Mouse (Mus musculus): ENCODE data around the gene Muc13. TPM values are rescaled to one million over a fixed set of nuclear protein-coding genes. Genes with fewer than 3 reads are reported as not detected.
A peak's percentile ranks its signal among the peaks of the same experiment; 100 is the strongest.

Gene Muc13
- total and polyA plus RNA-seq, 3 experiments: 0.33 TPM; not detected in 2

GRCm38 (mm10) chr16:33824603-33825002 is 30.8 kb downstream of the Muc13 start:
- H3K36me3 ChIP-seq (ENCODE audit: control insufficient read depth, insufficient read depth, low read length): no peaks in the 10 kb centered on the region
- no peak for DNase-seq
- no peak overlapping the region for H3K9ac ChIP-seq (ENCODE audit: low read depth, low read length)
- H3K27me3 ChIP-seq (ENCODE audit: control insufficient read depth, insufficient read depth, low read length): no peaks in the 10 kb centered on the region
- H3K4me3 ChIP-seq: no peak overlapping the region
- peaks cover 2% of the 10 kb centered on the region; the same call in 1 of the 2 replicates for H3K4me1 ChIP-seq (ENCODE audit: control insufficient read depth, insufficient read depth, low read length)
- H3K27ac ChIP-seq: no peak overlapping the region
- intact Hi-C loops (cut with DNase I): loop anchor here (5.0 kb wide), 1 partner anchor 288 kb away; no protein-coding TSS in a partner anchor
- no peak for TF ChIP-seq EP300 (IDR thresholded peaks at IDR 0.05; ENCODE audit: insufficient read depth, low read depth, low read length)
- no peak for TF ChIP-seq POLR2A (IDR thresholded peaks at IDR 0.05; ENCODE audit: insufficient read depth, low read depth, low read length)
- no peak for TF ChIP-seq CTCF (IDR thresholded peaks at IDR 0.05)
- H3K79me2 ChIP-seq (replicated peaks; ENCODE audit: control insufficient read depth, insufficient read depth, low read length): no peaks in the 10 kb centered on the region
- 92% methylated on average over 6 of the region's 6 CpGs for WGBS

DNA sequence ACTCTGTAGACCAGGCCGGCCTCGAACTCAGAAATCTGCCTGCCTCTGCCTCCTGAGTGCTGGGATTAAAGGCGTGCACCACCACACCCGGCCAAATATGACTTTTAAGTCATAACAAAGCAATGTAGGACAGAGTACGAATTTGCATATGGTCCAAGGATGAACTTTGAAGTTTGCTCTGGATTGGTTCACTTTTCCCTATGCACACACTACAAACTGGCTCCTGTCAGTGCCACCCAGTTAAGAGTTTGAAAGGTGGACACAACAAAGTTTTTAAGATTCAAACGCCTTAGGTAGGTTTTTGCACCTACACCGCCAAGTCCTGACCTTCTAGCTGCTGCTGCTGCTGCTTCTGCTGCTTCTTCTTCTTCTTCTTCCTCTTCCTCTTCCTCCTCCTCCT is 34.7 kb downstream of the Muc13 start:
- no peak overlapping the region for H3K9ac ChIP-seq (ENCODE audit: low read depth, low read length)
- H3K36me3 ChIP-seq (ENCODE audit: control insufficient read depth, insufficient read depth, low read length): no peaks in the 10 kb centered on the region
- 92% methylated on average over 7 of the region's 7 CpGs for WGBS
- no peak for DNase-seq
- H3K27me3 ChIP-seq (ENCODE audit: control insufficient read depth, insufficient read depth, low read length): no peaks in the 10 kb centered on the region
- intact Hi-C loops (cut with DNase I): loop anchor here (5.0 kb wide), 1 partner anchor 284 kb away; no protein-coding TSS in a partner anchor
- H3K79me2 ChIP-seq (replicated peaks; ENCODE audit: control insufficient read depth, insufficient read depth, low read length): no peaks in the 10 kb centered on the region
- H3K4me3 ChIP-seq: no peak overlapping the region
- TF ChIP-seq POLR2A (IDR thresholded peaks at IDR 0.05; ENCODE audit: insufficient read depth, low read depth, low read length) (no peak), CTCF (IDR thresholded peaks at IDR 0.05) (no peak), EP300 (IDR thresholded peaks at IDR 0.05; ENCODE audit: insufficient read depth, low read depth, low read length) (no peak)
- H3K27ac ChIP-seq: no peak overlapping the region
- peaks cover 4% of the 10 kb centered on the region for H3K4me1 ChIP-seq (ENCODE audit: control insufficient read depth, insufficient read depth, low read length)

- Histone ChIP-seq H3K27ac (peak within 1 kb of the TSS; percentile 92), H3K36me3 (ENCODE audit: control insufficient read depth, insufficient read depth, low read length) (no peaks in the 10 kb centered on the region), H3K9ac (ENCODE audit: low read depth, low read length) (peak within 1 kb of the TSS; percentile 91), H3K4me1 (ENCODE audit: control insufficient read depth, insufficient read depth, low read length) (peaks cover 6% of the 10 kb centered on the region), H3K4me3 (peak within 1 kb of the TSS; percentile 97), H3K27me3 (ENCODE audit: control insufficient read depth, insufficient read depth, low read length) (no peaks in the 10 kb centered on the region), H3K79me2 (replicated peaks; ENCODE audit: control insufficient read depth, insufficient read depth, low read length) (no peaks in the 10 kb centered on the region)
- TF ChIP-seq POLR2A (IDR thresholded peaks at IDR 0.05; ENCODE audit: insufficient read depth, low read depth, low read length): peak; percentile 48; the same call in 1 of the 2 replicates
- no peak for TF ChIP-seq CTCF (IDR thresholded peaks at IDR 0.05)
- intact Hi-C loops (cut with DNase I): loop anchor here (5.0 kb wide), 1 partner anchor 283 kb away; no protein-coding TSS in a partner anchor
- 2% methylated on average over 42 of the region's 43 CpGs for WGBS
- peak; percentile 89 to 90 for DNase-seq
Observed at GRCm38 (mm10) chr16:33829301-33829831, 35.5 kb downstream of the Muc13 start, which contains the start of gene Itgb5. TSS of gene Itgb5 (plus strand) at chr16:33829665.

DNA sequence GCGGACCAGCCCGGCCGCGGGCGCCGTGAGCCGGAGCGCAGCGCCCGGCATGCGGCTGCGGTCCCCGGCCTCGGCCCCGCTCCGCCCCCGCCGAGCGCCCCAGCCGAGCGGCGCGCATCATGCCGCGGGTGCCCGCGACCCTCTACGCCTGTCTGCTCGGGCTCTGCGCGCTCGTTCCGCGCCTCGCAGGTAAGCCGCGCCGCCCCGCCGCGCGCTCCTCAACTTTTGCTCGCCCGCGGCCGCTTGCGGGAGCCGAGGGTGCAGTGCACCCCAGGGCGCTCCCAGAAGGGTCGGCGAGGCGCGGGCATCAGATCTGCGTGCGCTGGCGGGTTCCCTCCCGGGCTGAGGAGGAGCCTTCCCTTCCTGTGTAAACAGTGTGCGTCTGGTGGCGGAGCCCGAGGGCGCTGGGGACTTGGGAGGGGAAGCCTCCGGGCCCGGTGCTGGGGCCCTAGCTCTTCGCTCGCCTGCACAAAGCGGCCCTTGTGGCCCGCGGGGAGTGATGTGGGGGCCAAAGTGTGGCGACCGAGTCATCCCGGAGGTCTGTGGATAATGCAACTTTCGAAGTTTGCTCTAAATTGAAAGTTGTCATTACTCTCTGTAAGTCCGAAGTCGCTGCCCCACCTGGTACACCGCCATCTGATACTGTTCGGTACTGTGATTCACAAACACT is 36.1 kb downstream of the Muc13 start:
- no peaks in the 10 kb centered on the region for H3K79me2 ChIP-seq (replicated peaks; ENCODE audit: control insufficient read depth, insufficient read depth, low read length)
- peak overlapping the region; percentile 97 for H3K4me3 ChIP-seq
- no peaks in the 10 kb centered on the region for H3K36me3 ChIP-seq (ENCODE audit: control insufficient read depth, insufficient read depth, low read length)
- WGBS: under 1% methylated on average over 73 of the region's 76 CpGs
- intact Hi-C loops (cut with DNase I): loop anchor here (2.0 to 5.0 kb wide), 2 partner anchors 61 to 282 kb away; no protein-coding TSS in a partner anchor
- H3K27me3 ChIP-seq (ENCODE audit: control insufficient read depth, insufficient read depth, low read length): no peaks in the 10 kb centered on the region
- peak; percentile 72 to 81 for DNase-seq
- peak overlapping the region; percentile 91 for H3K9ac ChIP-seq (ENCODE audit: low read depth, low read length)
- TF ChIP-seq EP300 (IDR thresholded peaks at IDR 0.05; ENCODE audit: insufficient read depth, low read depth, low read length): no peak
- TF ChIP-seq CTCF (IDR thresholded peaks at IDR 0.05): peak; percentile 12; the same call in 1 of the 2 replicates
- TF ChIP-seq POLR2A (IDR thresholded peaks at IDR 0.05; ENCODE audit: insufficient read depth, low read depth, low read length): no peak
- peak overlapping the region; percentile 92 for H3K27ac ChIP-seq
- H3K4me1 ChIP-seq (ENCODE audit: control insufficient read depth, insufficient read depth, low read length): peaks cover 6% of the 10 kb centered on the region

- H3K36me3 ChIP-seq (ENCODE audit: control insufficient read depth, insufficient read depth, low read length): no peaks in the 10 kb centered on the region
- H3K79me2 ChIP-seq (replicated peaks; ENCODE audit: control insufficient read depth, insufficient read depth, low read length): no peaks in the 10 kb centered on the region
- H3K4me1 ChIP-seq (ENCODE audit: control insufficient read depth, insufficient read depth, low read length): peaks cover 6% of the 10 kb centered on the region
- TF ChIP-seq POLR2A (IDR thresholded peaks at IDR 0.05; ENCODE audit: insufficient read depth, low read depth, low read length): no peak
- no peak for TF ChIP-seq CTCF (IDR thresholded peaks at IDR 0.05)
- TF ChIP-seq EP300 (IDR thresholded peaks at IDR 0.05; ENCODE audit: insufficient read depth, low read depth, low read length): no peak
- H3K9ac ChIP-seq (ENCODE audit: low read depth, low read length): peak overlapping the region; percentile 91
- 15% methylated on average over 18 of the region's 18 CpGs for WGBS
- no peaks in the 10 kb centered on the region for H3K27me3 ChIP-seq (ENCODE audit: control insufficient read depth, insufficient read depth, low read length)
- intact Hi-C loops (cut with DNase I): loop anchor here (2.0 kb wide), 1 partner anchor 60 kb away; no protein-coding TSS in a partner anchor
- H3K27ac ChIP-seq: peak overlapping the region; percentile 92
- peak overlapping the region; percentile 97 for H3K4me3 ChIP-seq
- no peak for DNase-seq
Observed at GRCm38 (mm10) chr16:33830512-33831105, 36.8 kb downstream of the Muc13 start.
